Mouse (Mus musculus) thymus, adult 2 months (tissue): Measurements from ENCODE around the gene Prtg.

Source experiments
- CTCF ChIP-seq: fragments of 200-500 bp; IDR thresholded peaks from 2 replicates; pipeline ENCODE4 v1.5.1; 2012; ENCODE audit warnings: mild to moderate bottlenecking, control low read depth, low read length, moderate library complexity, borderline replicate concordance; ENCODE audit not compliant: control insufficient read depth, poor library complexity, insufficient read depth; ENCODE audit errors: extremely low read depth
- POLR2A ChIP-seq: fragments of 200-500 bp; IDR thresholded peaks from 2 replicates; pipeline ENCODE4 v1.6.1; 2012; ENCODE audit warnings: mild to moderate bottlenecking, low read length, control low read depth, moderate library complexity; ENCODE audit not compliant: control insufficient read depth, poor library complexity, insufficient read depth; ENCODE audit errors: extremely low read depth

GRCm38 (mm10) chr9:72892761-72893160 is 86.1 kb downstream of the Prtg start:
- no peak for TF ChIP-seq POLR2A
- TF ChIP-seq CTCF, result no peak
